Mouse (Mus musculus): ENCODE measurements around the gene Lysmd4.

Gene Lysmd4

DNA sequence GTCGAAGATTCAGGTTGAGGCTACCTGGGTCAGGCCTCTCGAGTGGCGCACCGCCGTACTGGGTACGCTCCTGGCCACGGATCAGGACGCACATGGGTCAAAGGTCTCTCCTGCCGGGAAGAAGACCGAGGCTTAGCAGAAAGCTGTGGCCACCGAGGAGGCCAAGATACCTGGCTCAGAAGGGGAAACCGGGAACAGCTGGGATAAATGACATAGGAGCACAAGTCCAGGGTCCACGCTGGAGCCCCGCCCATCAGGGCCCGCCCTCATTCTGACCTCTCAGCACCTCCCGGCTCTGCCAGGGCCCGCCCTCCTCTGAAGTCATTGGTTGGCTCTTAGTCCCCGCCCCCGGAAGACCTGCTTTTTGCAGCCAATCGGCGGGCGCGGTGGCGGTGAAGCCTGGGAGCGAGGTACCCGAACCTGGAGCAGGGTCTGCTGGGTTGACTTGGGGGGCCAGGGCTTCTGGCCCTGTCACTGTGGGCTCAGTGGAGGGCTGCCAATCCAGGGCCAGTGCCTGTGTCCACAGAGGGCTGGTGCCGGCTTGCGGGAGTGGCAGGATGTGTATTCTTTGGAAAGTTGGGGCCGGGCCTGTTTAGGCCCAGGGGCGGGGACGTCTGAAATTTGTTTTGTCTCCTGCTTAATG is at the start of gene Lysmd4:
TSS of gene Lysmd4 (plus strand) at position 325 of the 643 bp plus-strand sequence.
- peak; percentile 94 to 95 for DNase-seq (ENCODE audit: low spot score in 2 of 2)

DNA sequence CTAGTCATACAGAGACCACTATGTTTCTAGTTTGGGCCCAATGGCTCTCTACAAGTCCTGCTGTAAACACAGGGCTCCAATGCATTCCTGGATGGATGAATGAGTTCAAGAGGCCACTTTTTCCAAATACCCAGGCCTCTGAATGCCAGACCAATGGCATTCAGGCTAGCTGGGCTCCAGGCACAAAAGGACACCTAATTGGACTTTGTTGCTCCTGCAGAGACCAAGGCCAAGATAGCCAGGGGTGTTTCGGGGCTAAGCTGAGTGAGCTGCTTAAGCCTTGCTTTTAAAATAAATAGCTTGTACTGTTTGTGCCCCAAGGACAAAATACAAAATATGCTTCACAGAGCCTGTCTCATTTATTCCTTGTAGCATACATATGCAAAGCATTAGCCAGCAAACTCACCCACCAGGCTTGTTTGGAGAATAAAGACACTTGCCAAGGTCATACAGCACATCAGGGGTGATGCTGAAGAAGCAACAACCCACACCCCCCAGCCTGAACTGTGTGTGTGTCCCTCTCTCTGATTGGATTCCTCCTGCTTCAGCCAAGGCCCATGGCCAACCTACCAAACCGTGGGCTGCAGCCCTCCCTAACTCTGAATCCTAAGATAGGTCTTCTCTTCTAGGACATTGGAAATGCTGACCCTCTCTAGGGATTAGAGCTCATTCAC is 48.7 kb upstream of the Lysmd4 start:
- no peak for DNase-seq (ENCODE audit: low spot score in 2 of 2)

DNA sequence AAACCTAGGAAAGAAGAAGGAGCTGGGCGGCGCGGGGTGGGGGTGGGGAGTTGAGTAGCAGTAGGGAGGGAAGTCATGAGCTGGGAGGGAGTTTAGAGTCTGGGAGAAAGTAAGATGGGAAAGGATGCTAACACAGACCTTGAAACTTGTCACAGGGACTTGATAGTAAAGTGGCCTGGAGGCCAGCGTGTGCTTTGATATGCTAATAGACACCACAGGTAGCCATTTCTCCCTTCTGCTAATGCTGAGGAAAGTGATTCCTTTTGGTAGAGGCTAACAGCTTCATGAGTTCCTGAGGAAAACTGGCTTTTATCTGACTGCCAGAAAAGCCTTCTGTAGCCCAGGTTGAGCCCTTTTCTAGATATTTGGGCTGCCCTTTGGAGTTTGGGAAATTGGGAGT is 38.6 kb upstream of the Lysmd4 start:
- DNase-seq (ENCODE audit: low spot score in 2 of 2), result no peak

DNA sequence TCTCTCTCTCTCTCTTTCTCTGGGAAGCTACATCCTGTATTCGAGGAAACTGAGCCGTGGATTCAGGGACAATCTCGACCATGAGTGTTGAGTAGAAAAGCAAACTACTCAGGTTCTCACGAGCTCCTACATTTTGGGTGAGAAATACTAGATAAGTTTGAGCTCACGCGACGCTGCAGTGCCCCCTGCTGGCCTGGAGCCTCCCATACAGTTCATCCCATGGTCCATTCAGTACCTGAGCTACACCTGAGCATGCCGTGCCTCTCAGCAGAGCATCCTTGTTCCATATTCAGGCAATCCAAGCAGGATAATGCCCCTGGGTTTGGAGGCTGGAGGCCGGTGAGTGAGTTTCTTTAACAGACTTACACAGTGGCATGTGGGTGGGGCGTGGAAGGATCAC is 22.9 kb upstream of the Lysmd4 start:
- peak; percentile 6 to 7 for DNase-seq (ENCODE audit: low spot score in 2 of 2)

DNA sequence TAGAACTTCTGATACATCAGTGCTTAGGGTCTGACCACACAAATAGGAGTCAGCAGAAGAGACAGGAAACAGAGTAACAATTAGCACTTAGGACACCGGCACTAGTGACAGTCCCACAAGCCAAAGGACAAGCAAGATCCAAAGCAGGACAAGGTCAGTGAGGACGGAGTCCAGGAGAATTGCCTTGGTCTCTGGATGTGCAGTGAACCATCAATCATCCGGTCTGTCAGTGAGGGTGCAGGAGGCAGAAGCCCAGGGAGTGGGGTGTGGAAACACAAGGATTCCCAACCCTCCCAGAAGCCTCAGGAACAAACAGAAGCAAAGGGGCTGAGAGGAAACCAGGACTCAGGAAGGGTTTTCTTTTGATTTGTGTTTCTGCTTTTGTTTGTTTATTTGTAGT is 18.7 kb upstream of the Lysmd4 start:
- DNase-seq (ENCODE audit: low spot score in 2 of 2), result no peak

DNA sequence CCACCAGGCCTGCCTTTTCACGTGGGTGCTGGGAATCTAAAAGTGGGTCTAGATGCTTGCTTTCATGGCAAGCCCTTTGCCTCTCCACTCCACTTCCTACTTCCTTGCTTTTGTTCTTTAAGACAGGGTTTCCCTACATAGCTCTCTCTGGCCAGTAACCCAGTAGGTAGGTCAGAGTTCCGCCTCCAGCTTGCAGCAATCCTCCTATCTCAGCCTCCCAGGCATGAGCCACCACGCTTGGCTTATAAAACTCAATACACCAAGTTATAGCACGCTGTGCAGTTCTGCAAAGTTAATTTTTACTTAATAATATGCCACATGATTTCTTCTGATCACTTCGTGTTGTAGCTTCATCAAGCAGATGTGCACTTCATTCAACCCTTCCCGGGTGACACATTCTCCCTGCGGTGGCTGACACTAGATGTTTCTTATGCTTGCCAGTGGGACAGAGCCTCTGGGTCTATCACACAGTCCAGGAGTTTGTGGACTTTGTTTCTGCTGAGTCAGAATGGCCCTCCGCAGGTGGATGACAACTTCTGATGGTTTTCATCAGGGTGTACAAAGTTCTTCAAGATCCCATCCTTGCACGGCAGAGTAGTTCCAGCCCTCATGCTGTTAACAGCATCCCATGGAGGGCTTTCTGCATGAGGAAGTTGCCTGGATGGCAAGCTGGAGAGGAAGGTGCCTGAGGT is 16.5 kb upstream of the Lysmd4 start:
- no peak for DNase-seq (ENCODE audit: low spot score in 2 of 2)

DNA sequence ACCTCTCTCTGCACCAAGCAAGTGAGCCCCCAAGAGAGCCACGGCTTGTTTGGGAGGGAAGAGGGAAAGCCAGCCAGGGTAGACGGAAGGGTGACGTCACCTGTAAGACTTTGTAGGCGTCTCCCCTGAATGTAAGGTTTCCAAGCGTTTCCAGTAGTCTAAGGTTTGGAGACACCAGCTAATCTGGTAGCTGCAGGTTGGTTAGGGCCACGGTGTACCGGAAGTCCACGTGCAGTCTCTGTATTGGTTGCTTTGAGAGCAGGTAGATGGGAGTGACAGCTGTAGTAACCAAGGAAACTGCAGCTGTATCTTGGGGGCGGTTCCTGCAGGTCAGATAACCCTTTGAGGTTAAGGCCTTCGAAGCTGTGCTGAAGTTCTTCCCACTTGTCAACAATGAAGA is 15.8 kb upstream of the Lysmd4 start:
- no peak for DNase-seq (ENCODE audit: low spot score in 2 of 2)

DNA sequence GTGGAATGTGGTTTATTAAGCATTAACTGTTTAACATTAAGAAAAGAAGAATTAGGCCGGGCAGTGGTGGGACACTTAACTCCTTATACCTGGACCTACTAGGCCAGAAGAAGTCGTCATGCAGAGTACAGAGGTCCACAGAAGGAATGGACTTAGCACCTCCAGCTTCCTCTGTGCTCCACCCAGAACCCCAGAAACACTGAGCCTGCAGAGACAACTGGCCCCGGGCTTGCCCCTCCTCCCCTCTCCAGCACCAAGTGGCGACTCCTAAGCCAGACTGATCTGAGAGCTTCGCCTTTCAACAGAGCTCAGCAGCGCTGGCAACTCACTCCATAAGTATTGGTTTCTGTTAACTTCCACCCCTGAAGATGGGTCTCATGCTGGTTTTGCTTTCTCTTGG is 14.6 kb upstream of the Lysmd4 start:
- no peak for DNase-seq (ENCODE audit: low spot score in 2 of 2)

DNA sequence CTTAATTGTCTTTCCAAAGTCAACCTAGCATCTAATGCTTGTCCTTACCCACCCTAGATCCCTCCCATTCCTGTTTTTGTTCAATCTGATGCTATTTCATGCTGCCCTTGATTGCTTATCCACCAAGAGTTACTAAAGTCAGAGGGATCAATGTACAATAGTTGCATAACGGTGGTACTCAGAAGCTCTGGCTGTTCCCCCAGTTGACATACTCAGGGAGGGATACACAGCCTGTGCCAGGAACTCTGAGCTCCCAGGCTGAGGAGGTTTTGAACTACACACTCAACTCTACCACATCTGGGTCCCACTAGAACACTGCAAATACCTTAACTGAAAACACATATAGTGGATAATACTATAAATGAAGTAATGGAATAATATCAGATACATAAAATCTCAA is 14.0 kb upstream of the Lysmd4 start:
- no peak for DNase-seq (ENCODE audit: low spot score in 2 of 2)

DNA sequence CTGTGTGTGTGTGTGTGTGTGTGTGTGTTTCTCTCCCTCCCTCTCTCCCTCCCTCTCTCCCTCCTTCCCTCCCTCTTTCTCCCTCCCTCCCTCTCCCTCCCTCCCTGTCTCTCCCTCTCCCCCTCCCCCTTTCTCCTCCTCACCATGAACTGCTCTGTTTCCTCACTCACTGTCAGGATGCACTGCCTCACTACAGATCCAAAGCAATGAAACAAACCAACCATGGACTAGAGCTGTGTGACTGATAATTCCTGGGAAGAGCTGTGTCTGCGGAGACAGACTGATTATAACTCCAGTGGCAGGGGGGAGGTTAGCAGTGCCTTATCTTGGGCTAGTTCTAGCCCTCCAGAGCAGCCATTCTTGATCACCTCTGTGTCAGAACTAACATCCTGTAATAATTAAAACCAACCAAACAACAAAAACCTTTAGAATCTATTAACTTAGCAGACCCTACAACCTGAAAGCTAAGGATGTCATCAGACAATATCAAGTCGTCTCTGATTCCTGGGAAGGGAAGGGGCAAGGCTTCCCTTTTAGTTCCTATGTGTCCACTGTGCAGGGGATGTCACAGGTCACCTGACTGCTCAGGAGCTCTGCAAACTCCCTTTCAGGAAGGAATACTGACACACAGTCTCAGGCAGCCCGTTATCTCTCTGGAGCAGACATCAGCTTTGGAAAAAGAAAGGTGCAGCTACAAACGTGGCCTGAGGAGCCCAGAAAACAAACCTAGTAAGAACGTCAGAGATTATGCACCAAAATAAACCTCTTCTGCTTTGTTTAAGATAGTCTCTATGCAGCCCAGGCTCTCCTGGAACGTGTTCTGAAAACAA is 12.1 kb upstream of the Lysmd4 start:
- DNase-seq (ENCODE audit: low spot score in 2 of 2), result no peak

DNA sequence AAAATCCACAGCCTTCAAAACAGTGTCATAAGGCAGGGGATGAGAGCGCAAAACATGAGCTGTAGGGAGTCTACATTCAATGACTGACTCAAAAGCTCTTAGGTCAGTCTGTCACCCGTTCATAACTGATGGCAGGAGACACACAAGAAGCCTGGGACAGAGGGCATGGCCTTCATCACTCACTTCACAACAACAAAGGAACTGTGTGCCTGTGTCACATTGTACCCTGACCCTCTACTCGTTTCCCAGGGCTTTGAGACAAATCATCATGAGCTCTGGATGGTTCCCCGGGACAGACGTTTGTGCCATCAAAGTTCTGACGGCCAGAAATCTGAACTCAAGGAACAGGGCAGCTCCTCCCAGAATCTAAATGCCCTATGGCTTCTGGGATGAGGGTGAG is 11.0 kb upstream of the Lysmd4 start:
- no peak for DNase-seq (ENCODE audit: low spot score in 2 of 2)

DNA sequence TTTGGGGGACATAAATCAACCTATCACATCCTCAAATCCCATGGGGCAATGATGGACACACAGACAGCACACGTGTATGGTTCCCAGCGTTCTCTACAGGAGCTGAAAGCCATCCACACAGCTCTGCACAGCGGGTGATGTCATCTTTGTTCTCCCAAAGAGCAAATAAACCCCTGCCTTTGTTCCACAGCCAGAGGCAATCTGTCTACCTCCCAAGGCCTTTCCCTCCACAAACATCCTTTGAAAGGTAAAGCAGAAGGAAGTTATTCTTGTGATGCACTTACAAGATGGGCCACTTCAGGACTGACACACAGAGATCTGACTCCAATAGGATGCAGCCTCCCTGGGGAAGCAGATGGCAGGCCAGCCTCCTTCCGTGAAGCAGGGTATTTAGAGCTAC is 10.4 kb upstream of the Lysmd4 start:
- no peak for DNase-seq (ENCODE audit: low spot score in 2 of 2)

DNA sequence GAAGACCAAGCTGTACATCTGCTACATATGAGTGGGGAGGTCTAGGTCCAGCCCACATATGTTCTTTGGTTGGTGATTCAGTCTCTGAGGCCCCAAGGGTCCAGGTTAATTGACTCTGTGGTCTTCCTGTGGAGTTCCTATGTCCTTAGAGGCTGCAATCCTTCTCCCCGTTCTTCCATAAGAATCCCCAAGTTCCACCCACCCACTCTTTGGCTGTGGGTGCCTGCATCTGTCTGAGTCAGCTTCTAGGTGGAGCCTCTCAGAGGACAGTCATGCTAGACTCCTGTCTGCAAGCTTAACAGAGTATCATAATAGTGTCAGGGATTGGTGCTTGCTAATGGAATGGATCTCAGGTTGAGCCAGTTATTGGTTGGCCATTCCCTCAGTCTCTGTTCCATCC is 8.8 kb upstream of the Lysmd4 start:
- DNase-seq (ENCODE audit: low spot score in 2 of 2), result no peak

DNA sequence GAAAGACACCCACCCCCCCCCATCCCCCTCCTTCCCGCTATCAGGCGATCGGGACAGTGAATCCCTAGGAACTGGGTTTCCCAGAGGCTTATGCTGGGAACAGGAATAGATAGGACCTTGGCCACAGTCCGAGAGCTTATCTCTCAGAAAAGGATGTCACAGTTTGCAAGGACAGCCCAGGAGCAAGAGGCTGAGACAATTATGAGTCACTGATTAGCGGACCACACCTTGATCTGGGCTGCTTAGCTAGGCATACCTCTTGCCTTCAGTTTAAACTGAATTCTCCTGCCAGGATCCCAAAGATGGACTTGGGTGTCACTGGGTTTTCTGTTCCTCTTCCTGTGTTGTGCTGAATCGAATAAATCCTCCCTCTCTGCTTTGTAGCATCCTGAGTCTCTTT is 6.0 kb upstream of the Lysmd4 start:
- DNase-seq (ENCODE audit: low spot score in 2 of 2), result no peak

DNA sequence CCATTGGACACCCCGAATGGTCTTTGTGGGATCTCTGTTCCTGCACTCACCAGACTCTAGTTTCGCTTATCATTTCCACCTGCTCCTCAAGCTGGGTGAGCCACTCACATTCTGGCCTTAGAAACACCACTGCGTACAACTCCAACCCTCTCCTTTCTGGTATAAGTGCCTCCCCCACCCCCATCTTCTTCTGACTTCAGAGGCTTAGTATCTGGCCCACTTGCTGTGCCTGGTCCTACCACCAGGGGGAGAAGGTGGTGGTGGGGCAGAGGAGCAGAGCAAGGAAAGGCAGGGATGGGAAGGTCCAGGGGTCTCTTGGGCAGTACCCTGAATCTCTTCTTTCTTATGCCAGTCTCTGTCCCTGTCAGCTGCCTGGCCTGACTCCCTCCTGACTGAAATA is 5.3 kb upstream of the Lysmd4 start:
- peak; percentile 37 to 41 for DNase-seq (ENCODE audit: low spot score in 2 of 2)

DNA sequence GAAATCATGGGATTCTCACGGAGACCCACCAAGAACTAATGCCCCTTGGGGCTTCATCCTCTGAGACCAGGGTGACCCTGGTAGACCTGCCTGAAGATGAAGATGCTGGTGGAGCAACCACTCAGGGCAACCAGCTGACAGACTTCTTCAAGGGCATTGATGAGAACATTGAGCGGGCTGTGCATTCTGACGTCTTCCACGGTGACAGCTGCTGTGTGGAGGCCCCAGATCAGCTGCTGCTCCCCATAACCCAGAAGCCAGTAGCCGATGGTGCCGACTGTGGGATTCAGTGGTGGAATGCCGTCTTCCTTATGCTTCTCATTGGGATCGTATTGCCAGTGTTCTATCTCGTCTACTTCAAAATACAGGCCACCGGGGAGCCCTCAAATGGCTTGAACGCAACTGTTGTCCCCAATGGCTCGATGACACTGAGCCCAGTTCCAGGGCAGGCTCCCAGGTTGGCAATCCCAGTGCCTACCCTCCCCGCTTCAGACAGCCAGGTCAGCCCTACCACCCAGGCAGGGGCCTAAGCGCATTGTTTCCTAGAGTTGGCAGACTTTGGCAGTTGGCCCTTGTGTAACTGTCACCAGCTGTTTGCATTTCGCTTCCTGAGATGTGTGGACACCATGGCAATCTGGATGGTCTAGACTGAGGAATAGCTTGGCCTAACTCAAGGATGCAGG is 3.7 kb downstream of the Lysmd4 start:
- DNase-seq (ENCODE audit: low spot score in 2 of 2), result no peak

DNA sequence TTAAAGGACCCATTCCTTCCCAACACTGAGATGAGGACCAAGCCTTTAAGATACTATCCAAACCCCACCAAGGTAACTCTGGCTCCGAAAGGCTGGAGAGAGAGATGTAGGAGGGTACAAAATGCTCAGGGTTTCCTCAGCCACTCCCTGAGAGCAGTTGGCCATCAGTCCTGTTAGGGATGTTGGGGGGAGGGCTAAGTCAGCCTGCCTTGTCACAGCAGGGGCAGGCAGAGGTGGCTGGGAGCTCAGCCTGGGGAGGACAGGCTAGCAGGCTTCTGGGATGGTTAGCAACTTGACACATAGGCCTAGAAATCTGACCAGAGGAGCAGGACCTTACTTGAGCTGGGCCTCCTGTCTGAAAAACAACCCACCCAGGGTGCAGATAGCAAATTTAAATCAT is 5.2 kb downstream of the Lysmd4 start:
- no peak for DNase-seq (ENCODE audit: low spot score in 2 of 2)

DNA sequence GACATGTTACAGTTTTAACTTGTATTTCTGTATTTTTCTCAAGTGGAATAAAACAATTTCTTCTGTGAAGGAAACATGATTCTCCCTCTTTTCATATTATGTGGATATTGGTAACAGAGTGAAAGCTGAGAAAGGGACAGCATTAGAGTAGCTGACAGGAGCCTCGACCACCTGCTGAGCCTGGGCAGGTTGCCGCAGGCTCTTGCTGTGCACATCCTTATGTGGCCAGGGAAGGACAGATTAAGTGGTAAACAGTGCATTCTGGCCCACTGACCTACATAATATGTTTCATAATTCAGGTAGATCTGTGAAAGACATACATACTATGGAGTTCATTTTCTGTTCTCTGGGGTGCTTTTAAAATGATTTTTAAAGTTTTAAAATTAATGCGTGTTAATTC is 6.0 kb downstream of the Lysmd4 start:
- DNase-seq (ENCODE audit: low spot score in 2 of 2), result no peak

DNA sequence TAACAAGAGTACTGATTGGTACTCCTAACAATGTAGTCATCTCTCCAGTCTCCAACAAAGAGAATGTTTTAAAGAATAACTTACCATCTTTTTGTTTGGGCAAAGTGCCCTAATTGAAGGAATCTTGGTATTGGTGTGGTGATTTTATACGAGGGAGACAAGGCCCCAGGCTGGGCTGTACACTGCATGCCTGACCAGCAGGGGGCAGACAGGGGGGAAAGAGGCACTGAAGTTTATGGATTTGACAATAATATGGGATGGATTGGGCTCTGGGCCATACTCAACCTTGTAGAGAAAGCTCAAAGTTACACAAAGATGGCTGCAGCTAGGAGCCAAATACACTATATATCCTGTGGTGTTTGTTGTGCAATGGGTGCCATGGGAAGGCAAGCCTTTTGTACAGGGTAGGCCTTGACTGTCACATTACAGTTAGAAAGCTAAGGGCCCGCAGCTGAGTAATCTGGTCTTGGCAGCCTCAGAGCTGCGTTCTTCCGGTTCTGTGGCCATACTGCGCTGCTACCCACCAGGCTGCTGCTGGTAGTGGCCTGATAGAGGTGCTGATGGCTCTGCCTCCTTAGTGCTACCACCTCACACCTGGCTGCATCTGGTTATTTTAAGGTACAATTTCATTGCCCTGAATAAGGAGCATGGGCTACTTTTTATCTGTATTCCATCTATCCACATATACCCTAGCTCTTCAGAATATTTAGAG is 6.7 kb downstream of the Lysmd4 start:
- peak in 1 of 2 experiments; percentile 11 for DNase-seq (ENCODE audit: low spot score in 2 of 2)

DNA sequence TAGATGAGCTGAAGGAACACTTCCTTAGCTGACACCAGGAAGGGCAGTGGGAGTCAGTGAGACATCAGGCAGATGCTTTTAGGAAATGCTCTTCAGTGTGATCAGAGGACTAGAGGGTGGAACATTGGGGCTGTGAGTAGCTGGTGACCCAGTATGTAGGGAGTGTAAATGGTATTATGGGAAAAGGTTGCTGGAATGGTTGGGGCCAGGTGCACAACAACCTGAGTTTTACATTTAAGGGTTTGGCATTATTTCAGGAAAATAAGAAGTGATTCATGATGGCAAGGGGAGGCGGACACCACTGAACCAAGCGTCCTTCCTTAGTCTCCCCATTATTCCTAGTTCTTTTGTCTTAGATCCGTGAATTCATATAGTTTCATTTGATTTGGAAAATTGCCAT is 7.4 kb downstream of the Lysmd4 start:
- DNase-seq (ENCODE audit: low spot score in 2 of 2), result no peak

DNA sequence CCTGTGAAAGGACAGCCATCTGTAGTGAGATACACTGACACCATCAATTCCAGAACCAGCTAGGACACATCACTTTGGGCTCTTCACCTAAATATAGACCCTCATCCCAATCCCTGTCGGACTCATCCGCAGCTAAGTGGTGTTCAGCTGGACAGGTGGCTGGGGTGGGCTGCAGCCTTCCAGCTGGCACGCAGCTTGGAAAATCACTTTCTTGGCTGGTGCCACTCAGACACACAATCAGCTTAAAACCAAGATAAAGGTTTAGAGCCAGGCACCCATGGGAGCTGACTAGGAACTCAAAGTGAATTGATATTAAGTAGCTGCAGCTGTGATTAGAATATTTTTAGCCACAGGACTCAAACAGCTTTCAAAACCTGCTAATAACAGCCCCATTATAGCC is 7.9 kb downstream of the Lysmd4 start:
- DNase-seq (ENCODE audit: low spot score in 2 of 2), result no peak

Data from spleen, postnatal 36 days (tissue).